Comparison of ENCODE assay signal across 8 mouse cellular contexts in the genomic region with DNA sequence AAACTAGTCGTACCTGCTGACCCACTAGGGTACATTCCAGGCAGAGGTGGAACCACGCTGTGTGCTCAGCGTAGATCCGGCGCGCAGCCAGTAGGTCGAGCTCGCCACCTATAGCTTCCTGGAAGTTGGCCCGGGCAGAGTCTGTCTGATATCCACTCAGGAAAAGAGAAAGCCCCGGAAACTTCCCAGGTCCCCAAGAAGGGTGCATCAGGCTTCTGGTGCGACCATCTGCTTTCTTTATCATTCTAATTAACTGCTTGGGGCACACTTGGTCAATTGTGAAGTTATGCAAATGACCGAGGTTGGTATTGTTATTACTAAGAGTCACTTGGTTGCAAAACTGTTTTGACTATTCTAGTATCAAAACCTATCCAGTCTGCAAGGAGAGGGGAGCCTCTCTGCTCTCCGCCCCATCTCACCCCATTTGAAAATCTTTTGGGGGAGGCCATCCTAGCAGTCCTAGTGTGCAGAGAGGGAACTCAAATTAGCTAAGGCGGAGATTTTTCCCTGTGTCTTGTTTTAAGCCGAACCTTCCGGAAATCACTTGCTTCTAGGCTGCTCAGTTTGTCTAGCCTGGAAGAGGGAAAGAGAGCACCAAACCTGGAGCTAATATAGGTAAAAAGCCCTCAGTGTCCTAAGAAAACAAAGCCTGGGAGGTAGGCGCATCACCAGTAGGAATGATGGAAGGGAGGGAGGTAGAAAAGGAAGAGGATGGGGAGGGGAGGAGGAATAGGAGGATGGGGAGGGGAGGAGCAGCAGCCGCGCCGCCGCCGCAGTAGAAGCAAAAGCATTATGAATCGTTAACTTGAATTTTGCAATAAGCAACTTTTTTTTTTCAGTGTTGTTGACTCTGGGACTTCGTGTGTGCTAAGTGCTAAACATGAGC. TPM values are rescaled to one million over a fixed set of nuclear protein-coding genes. Genes with fewer than 3 reads are reported as not detected.
DNase-seq lines count a peak whose midpoint lies in the region; ATAC-seq and TF ChIP-seq lines count a peak whose summit lies in the region.

No protein-coding gene starts in this region.

- peak; percentile 60 for ATAC-seq in forebrain, embryonic 15.5 days (replicated peaks)
- ATAC-seq in megakaryocyte progenitor cell, adult 5-6 weeks (replicated peaks; ENCODE audit: poor library complexity) = peak; percentile 29; the same call in 1 of the 2 replicates
- ATAC-seq in erythroid progenitor cell, adult 5-6 weeks (replicated peaks; ENCODE audit: low FRiP score, poor library complexity, severe bottlenecking) = no peak

- peak overlapping the region; percentile 35 for H3K4me3 ChIP-seq in forebrain, embryonic 15.5 days

- no peaks in the 10 kb centered on the region for H3K36me3 ChIP-seq in forebrain, embryonic 15.5 days

- peak; percentile 23 for DNase-seq in right cerebral cortex, postnatal 25 days
- DNase-seq in right cerebral cortex, postnatal 4 days = no peak
- DNase-seq in brain, embryonic 14.5 days (ENCODE audit: low read depth) = peak; percentile 71
- peak; percentile 34 to 53 for DNase-seq in kidney, postnatal 4 days
- no peak for DNase-seq in frontal cortex, postnatal 10 days (ENCODE audit: low spot score in 2 of 2)

- peak overlapping the region; percentile 59 for H3K4me2 ChIP-seq in forebrain, embryonic 15.5 days (replicated peaks)

- no peak for TF ChIP-seq CTCF in brain, embryonic 14.5 days (IDR thresholded peaks at IDR 0.05; ENCODE audit: borderline replicate concordance, extremely low read depth, insufficient read depth, insufficient read length)

- peaks cover 14% of the 10 kb centered on the region for H3K4me1 ChIP-seq in forebrain, embryonic 15.5 days

- WGBS in forebrain, embryonic 15.5 days = 3% methylated on average over 24 of the region's 24 CpGs

- no peaks in the 10 kb centered on the region for H3K9me3 ChIP-seq in forebrain, embryonic 15.5 days

- peaks cover 5% of the 10 kb centered on the region; the same call in 1 of the 2 replicates for H3K27me3 ChIP-seq in forebrain, embryonic 15.5 days

- no peak for TF ChIP-seq POLR2A in brain, embryonic 14.5 days (IDR thresholded peaks at IDR 0.05; ENCODE audit: borderline replicate concordance, extremely low read depth, insufficient read depth, insufficient read length, poor library complexity, severe bottlenecking)

- H3K27ac ChIP-seq in forebrain, embryonic 15.5 days (replicated peaks) = peak overlapping the region; percentile 58

- peak overlapping the region; percentile 41; the same call in 1 of the 2 replicates for H3K9ac ChIP-seq in forebrain, embryonic 15.5 days (replicated peaks)

RNA-seq across cellular contexts. Expression of a gene that starts 26.4 kb away (rescaled TPM):
- 0.08 and 0.19 TPM in 2 replicates for polyA plus RNA-seq in brain, embryonic 14.5 days (2012; rRNA removed)
- polyA plus RNA-seq in forebrain, embryonic 15.5 days (2015; fragmentation: Nextera tagmentation; extraction: Ambion mirVana) = 0.08 TPM in 2 replicates
- 19.4 and 20.5 TPM in 2 replicates for total RNA-seq in megakaryocyte progenitor cell, adult 5-6 weeks (2015)
- total RNA-seq in megakaryocyte progenitor cell, adult 5-6 weeks (2017) = 20.2 and 27.3 TPM in 2 replicates
- total RNA-seq in erythroid progenitor cell, adult 5-6 weeks (2015; ENCODE audit: low replicate concordance) = 1.4 and 6.7 TPM in 2 replicates
- 0.39 and 0.76 TPM in 2 replicates for total RNA-seq in erythroid progenitor cell, adult 5-6 weeks (2017; ENCODE audit: low replicate concordance)

RNA-seq across cellular contexts. Expression of a gene that starts 30.4 kb away (rescaled TPM):
- 48.5 and 52.2 TPM in 2 replicates for polyA plus RNA-seq in brain, embryonic 14.5 days (2012; rRNA removed)
- 110 TPM in 2 replicates for polyA plus RNA-seq in forebrain, embryonic 15.5 days (2015; fragmentation: Nextera tagmentation; extraction: Ambion mirVana)
- total RNA-seq in megakaryocyte progenitor cell, adult 5-6 weeks (2015) = 57.1 and 66.3 TPM in 2 replicates
- total RNA-seq in megakaryocyte progenitor cell, adult 5-6 weeks (2017) = 32.4 and 37.9 TPM in 2 replicates
- 19.8 and 21.0 TPM in 2 replicates for total RNA-seq in erythroid progenitor cell, adult 5-6 weeks (2015; ENCODE audit: low replicate concordance)
- total RNA-seq in erythroid progenitor cell, adult 5-6 weeks (2017; ENCODE audit: low replicate concordance) = 11.3 and 16.6 TPM in 2 replicates

Comparison
In these comparisons a context has a peak if more than half of its experiments do, and no peak if none do; other contexts are left out.
1. DNase-seq: peak in right cerebral cortex, postnatal 25 days (single experiment), brain, embryonic 14.5 days (single experiment) and kidney, postnatal 4 days (2 of 2); none in right cerebral cortex, postnatal 4 days (single experiment) and frontal cortex, postnatal 10 days (0 of 2).